Mouse (Mus musculus): ENCODE data around the gene Sema5a. TPM values are rescaled to one million over a fixed set of nuclear protein-coding genes. Genes with fewer than 3 reads are reported as not detected.
A peak's percentile ranks its signal among the peaks of the same experiment; 100 is the strongest.

Sema5a gene
- polyA plus RNA-seq, 1 experiment from 2014 or later: 3.5 TPM

GRCm38 (mm10) chr15:32380311-32380710 lies 135.7 kb downstream of the Sema5a start:
- H3K9me3 ChIP-seq (ENCODE audit: control insufficient read depth, low read length): no peaks in the 10 kb centered on the region
- DNase-seq (ENCODE audit: low spot score, missing footprints): no peak
- no peak overlapping the region for H3K9ac ChIP-seq (ENCODE audit: low read length)
- H3K27ac ChIP-seq (ENCODE audit: low read depth, low read length): no peak overlapping the region
- no peak for ATAC-seq (ENCODE audit: low FRiP score)
- H3K4me1 ChIP-seq (ENCODE audit: control insufficient read depth, insufficient read depth, low read length): no peaks in the 10 kb centered on the region
- no peak overlapping the region for H3K4me2 ChIP-seq
- H3K4me3 ChIP-seq (ENCODE audit: low read depth, low read length): no peak overlapping the region
- H3K27me3 ChIP-seq (ENCODE audit: control insufficient read depth, insufficient read depth, low read length): no peaks in the 10 kb centered on the region
- H3K36me3 ChIP-seq (ENCODE audit: control insufficient read depth, insufficient read depth, low read length): no peaks in the 10 kb centered on the region
- 89% methylated on average over 3 of the region's 3 CpGs for WGBS

GRCm38 (mm10) chr15:32382930-32383481 lies 138.4 kb downstream of the Sema5a start:
- Histone ChIP-seq H3K9ac (ENCODE audit: low read length) (no peak overlapping the region), H3K36me3 (ENCODE audit: control insufficient read depth, insufficient read depth, low read length) (no peaks in the 10 kb centered on the region), H3K4me3 (ENCODE audit: low read depth, low read length) (no peak overlapping the region), H3K4me2 (no peak overlapping the region), H3K27me3 (ENCODE audit: control insufficient read depth, insufficient read depth, low read length) (no peaks in the 10 kb centered on the region), H3K27ac (ENCODE audit: low read depth, low read length) (no peak overlapping the region), H3K4me1 (ENCODE audit: control insufficient read depth, insufficient read depth, low read length) (no peaks in the 10 kb centered on the region), H3K9me3 (ENCODE audit: control insufficient read depth, low read length) (no peaks in the 10 kb centered on the region)
- 93% methylated on average over 4 of the region's 4 CpGs for WGBS
- ATAC-seq (ENCODE audit: low FRiP score) (no peak), DNase-seq (ENCODE audit: low spot score, missing footprints) (peak; percentile 65)

DNA sequence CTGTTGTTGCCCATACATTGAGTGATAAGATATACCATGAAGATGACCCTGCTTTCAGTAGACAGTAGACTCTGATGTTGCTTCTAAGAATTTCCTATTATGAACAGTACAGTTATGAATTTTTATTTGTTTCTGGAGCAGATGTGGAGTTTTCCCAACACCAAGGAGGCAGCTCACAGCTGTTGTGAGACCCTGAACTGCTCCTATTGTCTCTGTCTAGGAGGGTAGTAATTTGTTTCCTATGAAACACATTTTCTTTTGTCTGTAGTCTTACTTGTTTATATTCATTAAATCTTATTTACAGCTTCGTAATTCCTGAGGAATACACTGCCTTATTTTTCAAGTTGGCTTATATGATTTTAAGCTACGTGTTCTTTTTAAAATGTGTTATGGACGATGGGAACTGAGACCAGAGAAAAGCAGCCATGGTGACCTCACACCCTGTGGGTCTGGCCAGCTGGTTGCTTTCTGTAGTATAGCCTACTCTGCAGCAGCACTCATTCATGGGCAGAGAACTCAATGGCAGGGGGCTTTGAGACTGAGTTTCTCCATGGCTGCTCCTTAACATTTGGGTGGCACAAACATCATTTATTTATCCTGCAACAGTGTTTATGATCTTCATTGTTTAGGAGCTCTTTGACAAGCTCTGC lies 151.8 kb downstream of the Sema5a start:
- DNase-seq (ENCODE audit: low spot score, missing footprints) (peak; percentile 39), ATAC-seq (ENCODE audit: low FRiP score) (no peak)
- no peak overlapping the region for H3K9ac ChIP-seq (ENCODE audit: low read length)
- WGBS: 88% methylated on average over 3 of the region's 3 CpGs
- H3K4me3 ChIP-seq (ENCODE audit: low read depth, low read length): no peak overlapping the region
- H3K9me3 ChIP-seq (ENCODE audit: control insufficient read depth, low read length): no peaks in the 10 kb centered on the region
- no peak overlapping the region for H3K27ac ChIP-seq (ENCODE audit: low read depth, low read length)
- no peak overlapping the region for H3K4me2 ChIP-seq
- no peaks in the 10 kb centered on the region for H3K36me3 ChIP-seq (ENCODE audit: control insufficient read depth, insufficient read depth, low read length)
- H3K27me3 ChIP-seq (ENCODE audit: control insufficient read depth, insufficient read depth, low read length): no peaks in the 10 kb centered on the region
- H3K4me1 ChIP-seq (ENCODE audit: control insufficient read depth, insufficient read depth, low read length): no peaks in the 10 kb centered on the region

- WGBS: 92% methylated on average over 3 of the region's 3 CpGs
- ATAC-seq (ENCODE audit: low FRiP score): no peak
- H3K27me3 ChIP-seq (ENCODE audit: control insufficient read depth, insufficient read depth, low read length): no peaks in the 10 kb centered on the region
Observed at GRCm38 (mm10) chr15:32397064-32397463, 152.5 kb downstream of the Sema5a start.

GRCm38 (mm10) chr15:32398721-32399120 lies 154.1 kb downstream of the Sema5a start:
- Histone ChIP-seq H3K27ac (ENCODE audit: low read depth, low read length) (no peak overlapping the region), H3K9ac (ENCODE audit: low read length) (no peak overlapping the region), H3K4me1 (ENCODE audit: control insufficient read depth, insufficient read depth, low read length) (no peaks in the 10 kb centered on the region), H3K4me3 (ENCODE audit: low read depth, low read length) (no peak overlapping the region), H3K4me2 (no peak overlapping the region), H3K36me3 (ENCODE audit: control insufficient read depth, insufficient read depth, low read length) (no peaks in the 10 kb centered on the region), H3K9me3 (ENCODE audit: control insufficient read depth, low read length) (no peaks in the 10 kb centered on the region), H3K27me3 (ENCODE audit: control insufficient read depth, insufficient read depth, low read length) (no peaks in the 10 kb centered on the region)
- ATAC-seq (ENCODE audit: low FRiP score) (no peak), DNase-seq (ENCODE audit: low spot score, missing footprints) (peak; percentile 82)
- WGBS: 88% methylated on average over 1 of the region's 1 CpGs

More at GRCm38 (mm10) chr15:32397064-32397463, 152.5 kb downstream of the Sema5a start:
- Histone ChIP-seq H3K4me1 (ENCODE audit: control insufficient read depth, insufficient read depth, low read length) (no peaks in the 10 kb centered on the region), H3K4me2 (no peak overlapping the region), H3K9ac (ENCODE audit: low read length) (no peak overlapping the region), H3K4me3 (ENCODE audit: low read depth, low read length) (no peak overlapping the region), H3K9me3 (ENCODE audit: control insufficient read depth, low read length) (no peaks in the 10 kb centered on the region), H3K27ac (ENCODE audit: low read depth, low read length) (no peak overlapping the region), H3K36me3 (ENCODE audit: control insufficient read depth, insufficient read depth, low read length) (no peaks in the 10 kb centered on the region)
- DNase-seq (ENCODE audit: low spot score, missing footprints): peak; percentile 73

- Histone ChIP-seq H3K4me3 (ENCODE audit: low read depth, low read length) (no peak overlapping the region), H3K9me3 (ENCODE audit: control insufficient read depth, low read length) (no peaks in the 10 kb centered on the region), H3K9ac (ENCODE audit: low read length) (no peak overlapping the region), H3K36me3 (ENCODE audit: control insufficient read depth, insufficient read depth, low read length) (no peaks in the 10 kb centered on the region), H3K4me1 (ENCODE audit: control insufficient read depth, insufficient read depth, low read length) (no peaks in the 10 kb centered on the region), H3K27ac (ENCODE audit: low read depth, low read length) (no peak overlapping the region), H3K4me2 (no peak overlapping the region), H3K27me3 (ENCODE audit: control insufficient read depth, insufficient read depth, low read length) (no peaks in the 10 kb centered on the region)
- no peak for ATAC-seq (ENCODE audit: low FRiP score)
- WGBS: 78% methylated on average over 5 of the region's 5 CpGs
- peak; percentile 49 for DNase-seq (ENCODE audit: low spot score, missing footprints)
Observed at GRCm38 (mm10) chr15:32401909-32402527, 157.4 kb downstream of the Sema5a start.

- Histone ChIP-seq H3K4me2 (no peak overlapping the region), H3K36me3 (ENCODE audit: control insufficient read depth, insufficient read depth, low read length) (no peaks in the 10 kb centered on the region), H3K9ac (ENCODE audit: low read length) (no peak overlapping the region), H3K27me3 (ENCODE audit: control insufficient read depth, insufficient read depth, low read length) (no peaks in the 10 kb centered on the region), H3K27ac (ENCODE audit: low read depth, low read length) (no peak overlapping the region), H3K4me3 (ENCODE audit: low read depth, low read length) (no peak overlapping the region), H3K4me1 (ENCODE audit: control insufficient read depth, insufficient read depth, low read length) (no peaks in the 10 kb centered on the region), H3K9me3 (ENCODE audit: control insufficient read depth, low read length) (no peaks in the 10 kb centered on the region)
- WGBS: 90% methylated on average over 8 of the region's 8 CpGs
- DNase-seq (ENCODE audit: low spot score, missing footprints) (peak; percentile 47), ATAC-seq (ENCODE audit: low FRiP score) (no peak)
Observed at GRCm38 (mm10) chr15:32403321-32403720, 158.7 kb downstream of the Sema5a start.

- Histone ChIP-seq H3K36me3 (ENCODE audit: control insufficient read depth, insufficient read depth, low read length) (no peaks in the 10 kb centered on the region), H3K4me3 (ENCODE audit: low read depth, low read length) (no peak overlapping the region), H3K9ac (ENCODE audit: low read length) (no peak overlapping the region), H3K9me3 (ENCODE audit: control insufficient read depth, low read length) (no peaks in the 10 kb centered on the region), H3K27me3 (ENCODE audit: control insufficient read depth, insufficient read depth, low read length) (no peaks in the 10 kb centered on the region), H3K4me2 (no peak overlapping the region), H3K4me1 (ENCODE audit: control insufficient read depth, insufficient read depth, low read length) (no peaks in the 10 kb centered on the region), H3K27ac (ENCODE audit: low read depth, low read length) (no peak overlapping the region)
- 79% methylated on average over 2 of the region's 2 CpGs for WGBS
- no peak for ATAC-seq (ENCODE audit: low FRiP score)
- DNase-seq (ENCODE audit: low spot score, missing footprints): peak; percentile 75
Observed at GRCm38 (mm10) chr15:32406436-32406835, 161.8 kb downstream of the Sema5a start.

DNA sequence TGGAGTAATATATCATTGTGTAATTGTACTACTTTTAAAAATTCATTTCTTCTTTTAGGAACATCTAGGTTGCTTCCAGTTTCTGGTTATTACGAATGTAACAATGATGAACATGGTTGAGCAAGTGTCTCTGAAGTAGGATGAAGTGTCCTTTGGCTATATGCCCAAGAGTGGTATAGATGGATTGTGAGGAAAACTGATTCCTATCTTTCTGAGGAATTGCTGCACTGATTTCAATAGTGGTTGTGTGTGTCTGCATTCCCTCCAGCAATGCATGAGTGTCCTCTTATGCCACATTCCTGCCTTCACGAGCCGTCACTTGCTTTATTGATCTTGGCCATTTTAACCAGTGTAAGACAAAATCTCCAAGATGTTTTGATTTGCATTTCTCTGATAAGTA lies 163.2 kb downstream of the Sema5a start:
- Histone ChIP-seq H3K4me1 (ENCODE audit: control insufficient read depth, insufficient read depth, low read length) (no peaks in the 10 kb centered on the region), H3K27ac (ENCODE audit: low read depth, low read length) (no peak overlapping the region), H3K4me3 (ENCODE audit: low read depth, low read length) (no peak overlapping the region), H3K9ac (ENCODE audit: low read length) (no peak overlapping the region), H3K4me2 (no peak overlapping the region), H3K36me3 (ENCODE audit: control insufficient read depth, insufficient read depth, low read length) (no peaks in the 10 kb centered on the region), H3K27me3 (ENCODE audit: control insufficient read depth, insufficient read depth, low read length) (no peaks in the 10 kb centered on the region), H3K9me3 (ENCODE audit: control insufficient read depth, low read length) (no peaks in the 10 kb centered on the region)
- DNase-seq (ENCODE audit: low spot score, missing footprints) (peak; percentile 2), ATAC-seq (ENCODE audit: low FRiP score) (no peak)
- 90% methylated on average over 3 of the region's 3 CpGs for WGBS
